Mouse (Mus musculus) limb, embryonic 10.5 days (tissue): ENCODE measurements around the gene Dnajc21. TPM values are rescaled to one million over a fixed set of nuclear protein-coding genes. Genes with fewer than 3 reads are reported as not detected.
A peak's percentile ranks its signal among the peaks of the same experiment; 100 is the strongest.
"Not testable (repeated sequence)": the region's sequence is repeated elsewhere in the genome, so short reads cannot be mapped to it uniquely, and the experiment has no call there.

Source experiments
- DNase-seq: peaks from one replicate; pipeline ENCODE4 v3.0.0-alpha.2; 2017; ENCODE audit warnings: low spot score
- H3K27ac ChIP-seq: fragments of 300-500 bp; sonication (generic); 2 replicates; pipeline ENCODE4 v1.5.1; 2016; ENCODE audit warnings: mild to moderate bottlenecking
- H3K27me3 ChIP-seq: fragments of 300-500 bp; sonication (generic); 2 replicates; pipeline ENCODE4 v1.6.1; 2016; ENCODE audit warnings: low read depth, mild to moderate bottlenecking; ENCODE audit not compliant: poor library complexity, severe bottlenecking
- H3K36me3 ChIP-seq: fragments of 300-500 bp; sonication (generic); 2 replicates; pipeline ENCODE4 v1.6.1; 2016; ENCODE audit warnings: mild to moderate bottlenecking, moderate library complexity
- H3K4me1 ChIP-seq: fragments of 300-500 bp; sonication (generic); 2 replicates; pipeline ENCODE4 v1.6.1; 2016
- H3K4me3 ChIP-seq: fragments of 300-500 bp; sonication (generic); 2 replicates; pipeline ENCODE4 v1.5.1; 2016; ENCODE audit warnings: mild to moderate bottlenecking, moderate library complexity
- H3K9me3 ChIP-seq: fragments of 300-500 bp; sonication (generic); replicated peaks from 2 replicates; pipeline ENCODE4 v1.6.1; 2016; ENCODE audit warnings: mild to moderate bottlenecking
- WGBS: fragments of 180-500 bp; shearing (Covaris S2); methylation state at CpG from one replicate; pipeline ENCODE4 v1.1.7; 2016; 5-methylcytosine and 5-hydroxymethylcytosine counted together
- polyA plus RNA-seq: library from polyadenylated mRNA; unstranded; fragments of >200 nt; fragmentation: Nextera tagmentation; extraction: Ambion mirVana; gene quantifications from 2 replicates; pipeline ENCODE4 v1.2.1, GENCODE M21; 2016

Dnajc21 gene
- 13.0 and 13.2 TPM in 2 replicates for polyA plus RNA-seq

DNA sequence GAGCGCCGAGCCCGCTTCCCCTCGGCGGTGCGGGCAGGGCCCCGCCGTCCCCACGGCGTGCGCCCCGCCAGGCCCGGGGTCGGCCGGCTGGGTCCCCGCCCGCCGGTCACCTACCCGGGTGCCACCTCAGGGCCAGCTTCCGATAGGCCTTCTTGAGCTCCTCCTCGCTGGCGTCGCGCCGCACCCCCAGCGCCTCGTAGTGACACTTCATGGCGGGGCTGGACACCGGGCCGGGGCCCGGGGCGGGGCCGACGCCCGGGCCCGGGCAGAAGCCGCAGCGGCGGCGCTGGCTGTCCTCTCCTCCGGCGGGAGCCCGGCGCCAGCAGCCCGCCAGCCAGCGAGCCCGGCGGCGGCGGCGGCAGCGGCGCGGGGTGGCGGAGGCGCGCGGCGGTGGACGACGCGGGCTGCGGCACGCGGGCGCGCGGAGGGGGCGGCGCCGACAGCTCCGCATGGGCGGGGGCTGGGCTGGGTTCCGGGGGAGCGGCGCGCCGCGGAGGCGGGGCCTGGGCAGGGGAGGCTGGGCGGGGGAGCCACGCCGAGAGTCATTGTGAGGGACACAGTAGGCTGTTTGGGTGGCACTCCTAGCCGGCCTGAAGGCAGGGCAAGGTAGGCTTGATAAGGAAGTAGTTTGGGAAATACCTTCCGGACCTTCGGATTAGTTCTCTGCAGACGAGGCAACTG, at the start of gene Dnajc21:
TSS of gene Dnajc21 (minus strand) at position 366 of the 681 bp plus-strand sequence.
- peak; percentile 89 for DNase-seq
- peaks cover 4% of the 10 kb centered on the region; the same call in 1 of the 2 replicates for H3K4me1 ChIP-seq
- peaks cover 11% of the 10 kb centered on the region for H3K36me3 ChIP-seq
- no peaks in the 10 kb centered on the region for H3K9me3 ChIP-seq
- peak within 1 kb of the TSS; percentile 81 for H3K4me3 ChIP-seq
- 3% methylated on average over 87 of the region's 87 CpGs for WGBS
- peak within 1 kb of the TSS; percentile 92 for H3K27ac ChIP-seq
- no peaks in the 10 kb centered on the region for H3K27me3 ChIP-seq

DNA sequence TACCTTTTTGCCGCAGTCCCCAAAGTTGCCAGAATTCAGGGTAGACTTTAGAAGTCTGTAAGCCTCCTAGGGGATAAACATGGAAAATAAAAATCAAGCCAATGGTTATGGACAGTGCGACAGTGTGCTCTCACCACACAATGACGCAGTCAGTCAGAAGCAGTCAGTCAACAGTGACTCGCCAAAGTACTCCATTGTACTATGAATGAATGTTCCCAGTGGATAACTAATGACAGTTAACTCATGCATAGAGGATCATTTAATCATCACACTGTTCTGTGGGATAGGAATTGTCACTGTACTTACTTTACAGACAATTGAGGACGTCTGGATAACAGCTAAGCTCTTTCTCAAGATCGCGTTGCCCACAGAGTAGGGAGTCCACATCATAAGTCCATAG, 44.9 kb upstream of the Dnajc21 start:
- H3K4me3 ChIP-seq: no peak overlapping the region
- WGBS: 92% methylated on average over 7 of the region's 7 CpGs
- no peaks in the 10 kb centered on the region for H3K9me3 ChIP-seq
- no peak overlapping the region for H3K27ac ChIP-seq
- H3K4me1 ChIP-seq: no peaks in the 10 kb centered on the region
- no peaks in the 10 kb centered on the region for H3K27me3 ChIP-seq
- no peak for DNase-seq
- no peaks in the 10 kb centered on the region for H3K36me3 ChIP-seq

DNA sequence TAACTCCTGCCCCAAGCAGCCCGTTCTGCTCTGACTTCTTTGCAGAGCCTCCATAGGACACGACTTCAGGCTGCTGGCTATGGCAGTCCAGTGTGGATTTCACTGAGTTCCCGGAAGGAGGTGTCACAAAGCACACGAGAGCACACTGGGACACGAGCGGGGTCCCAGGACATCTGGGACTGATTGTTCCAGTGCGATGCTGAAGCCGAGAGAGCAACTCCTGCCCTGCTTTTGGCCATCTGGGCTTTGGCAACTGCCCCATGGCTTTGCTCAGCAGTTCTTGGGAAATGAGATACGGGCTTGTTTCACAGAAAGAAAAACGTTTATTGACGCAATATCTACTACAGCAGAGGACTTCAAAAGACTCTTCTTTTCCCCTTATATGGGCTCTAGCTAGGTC, 35.8 kb upstream of the Dnajc21 start:
- 39% methylated on average over 11 of the region's 11 CpGs for WGBS
- H3K27ac ChIP-seq: peak overlapping the region; percentile 71
- peaks cover 9% of the 10 kb centered on the region for H3K4me1 ChIP-seq
- H3K9me3 ChIP-seq: no peaks in the 10 kb centered on the region
- no peak overlapping the region for H3K4me3 ChIP-seq
- no peaks in the 10 kb centered on the region for H3K36me3 ChIP-seq
- peak; percentile 52 for DNase-seq
- H3K27me3 ChIP-seq: no peaks in the 10 kb centered on the region

DNA sequence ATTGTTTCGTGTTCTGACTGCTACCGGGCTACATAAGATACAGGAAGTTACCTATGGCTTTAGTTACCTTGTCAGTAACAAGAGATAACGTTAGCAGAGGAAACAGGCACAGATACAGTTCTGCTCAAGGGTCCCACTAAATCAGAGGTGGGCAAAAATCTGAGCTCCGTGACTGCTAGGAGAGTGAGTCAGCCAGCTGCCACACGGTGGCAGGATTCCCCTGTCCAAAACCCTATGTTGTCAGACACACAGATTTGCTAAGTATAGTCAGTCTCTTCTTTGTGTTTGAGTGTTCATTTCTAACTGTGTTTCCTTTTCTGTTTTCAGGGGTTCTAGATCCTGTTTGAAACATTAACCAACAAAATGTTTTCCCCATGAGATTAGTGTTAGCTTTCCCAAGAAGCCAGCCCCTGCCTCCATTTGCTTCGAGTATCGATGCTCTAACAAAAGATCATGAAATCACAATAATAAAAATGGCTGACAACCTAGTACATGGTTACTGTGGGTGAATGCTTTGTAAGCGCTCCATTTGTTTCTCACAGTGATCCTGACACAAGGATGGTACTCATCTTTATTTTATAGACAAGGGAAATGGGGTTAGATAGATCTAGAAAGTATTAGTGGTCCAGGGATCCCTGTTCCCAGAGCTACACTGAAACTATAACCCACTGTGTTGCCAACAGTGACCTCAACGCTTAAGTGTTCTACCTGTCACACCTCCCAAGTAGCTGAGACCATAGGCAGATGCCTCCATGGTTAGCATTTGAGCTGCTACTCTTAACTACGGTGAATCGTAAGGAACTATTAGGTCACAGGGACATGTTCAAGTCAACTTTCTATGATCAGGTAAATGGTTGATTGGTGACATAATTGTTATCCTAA, 30.8 kb upstream of the Dnajc21 start:
- Histone ChIP-seq H3K4me3 (no peak overlapping the region), H3K36me3 (peaks cover 4% of the 10 kb centered on the region), H3K9me3 (no peaks in the 10 kb centered on the region), H3K27me3 (no peaks in the 10 kb centered on the region), H3K27ac (peak overlapping the region; percentile 47; the same call in 1 of the 2 replicates), H3K4me1 (peaks cover 3% of the 10 kb centered on the region)
- 63% methylated on average over 11 of the region's 11 CpGs for WGBS
- peak; percentile 83 for DNase-seq

DNA sequence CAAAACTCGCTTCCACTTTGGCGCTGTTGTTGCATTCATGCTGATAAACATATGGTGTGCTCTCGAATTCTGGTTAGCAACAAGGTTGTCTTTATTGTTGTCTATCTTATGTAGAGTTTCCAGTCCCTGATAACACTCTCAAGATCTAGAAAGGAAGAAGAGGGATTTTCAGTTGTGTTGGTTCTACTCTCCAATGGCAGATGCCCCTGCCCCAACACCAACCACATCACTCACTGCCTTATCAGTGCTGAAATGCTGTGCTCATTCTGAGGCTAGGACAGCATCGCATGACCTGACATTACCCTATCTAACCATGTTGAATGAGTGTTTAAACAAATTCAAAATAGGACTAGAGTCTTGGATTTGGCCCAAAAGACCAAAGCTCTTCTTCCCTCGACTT, 29.7 kb upstream of the Dnajc21 start:
- no peaks in the 10 kb centered on the region for H3K9me3 ChIP-seq
- peaks cover 10% of the 10 kb centered on the region for H3K36me3 ChIP-seq
- no peak for DNase-seq
- WGBS: 88% methylated on average over 5 of the region's 5 CpGs
- H3K4me3 ChIP-seq: no peak overlapping the region
- H3K4me1 ChIP-seq: no peaks in the 10 kb centered on the region
- no peak overlapping the region for H3K27ac ChIP-seq
- no peaks in the 10 kb centered on the region for H3K27me3 ChIP-seq

DNA sequence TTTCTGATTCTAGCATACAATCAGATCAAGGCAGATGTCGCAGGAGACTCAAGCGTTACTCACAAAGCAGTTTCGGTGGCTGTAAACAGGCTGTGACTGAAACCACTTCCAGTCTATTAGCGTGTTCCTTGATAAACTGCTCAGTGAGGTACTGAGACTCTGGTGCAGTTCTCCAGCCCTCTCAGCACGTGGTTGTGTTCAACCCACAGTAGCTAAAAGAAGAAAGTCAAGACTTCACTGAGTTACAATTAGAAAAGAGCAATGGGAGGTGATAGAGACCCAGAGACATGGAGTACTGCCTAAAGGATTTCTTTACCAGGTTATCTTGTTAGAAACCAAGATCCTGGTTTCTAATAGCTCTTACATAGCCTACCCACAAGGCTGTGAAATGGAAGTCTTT, 29.3 kb upstream of the Dnajc21 start:
- no peaks in the 10 kb centered on the region for H3K27me3 ChIP-seq
- WGBS: 82% methylated on average over 5 of the region's 5 CpGs
- H3K9me3 ChIP-seq: no peaks in the 10 kb centered on the region
- no peak overlapping the region for H3K27ac ChIP-seq
- no peak for DNase-seq
- no peak overlapping the region for H3K4me3 ChIP-seq
- H3K4me1 ChIP-seq: no peaks in the 10 kb centered on the region
- peaks cover 14% of the 10 kb centered on the region for H3K36me3 ChIP-seq

DNA sequence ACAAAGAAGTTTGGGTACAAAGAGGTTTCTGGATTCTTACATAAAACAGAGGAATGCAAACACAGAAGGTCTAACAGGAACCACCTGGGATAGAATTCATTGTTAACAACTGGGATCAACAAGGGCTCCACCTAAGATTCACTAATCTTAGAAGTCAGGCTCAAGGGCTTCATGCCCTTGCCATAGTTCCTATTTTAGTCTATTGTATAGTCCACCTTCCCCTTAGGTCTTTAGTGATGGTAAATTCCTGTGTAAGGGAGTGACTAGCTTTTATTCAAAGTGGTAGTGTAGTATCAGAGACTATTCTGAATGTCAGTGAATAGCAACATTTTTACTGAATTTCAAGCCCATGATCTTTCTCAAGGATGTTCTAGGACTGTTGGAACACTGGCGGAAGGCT, 26.4 kb upstream of the Dnajc21 start:
- DNase-seq: not testable (repeated sequence)
- 95% methylated on average over 1 of the region's 1 CpGs for WGBS

DNA sequence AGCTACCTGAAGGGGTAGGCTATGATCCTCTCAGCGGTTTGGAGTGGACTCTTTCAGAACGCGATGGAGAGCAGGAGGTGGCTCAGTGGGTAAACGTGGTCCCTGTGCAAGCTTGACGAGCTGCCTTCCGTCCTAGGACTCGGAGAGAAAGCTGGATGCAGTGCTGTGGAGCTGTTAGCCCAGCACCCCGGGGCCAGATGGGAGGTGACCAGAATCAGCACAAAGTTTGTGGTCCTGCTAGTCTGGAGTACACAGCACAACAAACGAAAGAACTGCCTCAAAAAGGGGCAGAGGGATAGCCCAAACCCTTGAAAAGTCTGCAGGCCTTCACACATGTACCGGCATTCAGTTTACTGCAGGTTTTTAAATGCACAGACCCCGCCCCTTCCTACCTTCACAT, 25.6 kb upstream of the Dnajc21 start:
- Histone ChIP-seq H3K27ac (no peak overlapping the region), H3K4me1 (no peaks in the 10 kb centered on the region), H3K27me3 (no peaks in the 10 kb centered on the region), H3K9me3 (no peaks in the 10 kb centered on the region), H3K36me3 (peaks cover 49% of the 10 kb centered on the region), H3K4me3 (no peak overlapping the region)
- no peak for DNase-seq
- 94% methylated on average over 11 of the region's 11 CpGs for WGBS

More for the DNA sequence above, 26.4 kb upstream of the Dnajc21 start:
- H3K27ac ChIP-seq, H3K4me3 ChIP-seq, H3K4me1 ChIP-seq, H3K27me3 ChIP-seq, H3K9me3 ChIP-seq: not testable (repeated sequence)
- H3K36me3 ChIP-seq: peaks cover 43% of the 10 kb centered on the region

DNA sequence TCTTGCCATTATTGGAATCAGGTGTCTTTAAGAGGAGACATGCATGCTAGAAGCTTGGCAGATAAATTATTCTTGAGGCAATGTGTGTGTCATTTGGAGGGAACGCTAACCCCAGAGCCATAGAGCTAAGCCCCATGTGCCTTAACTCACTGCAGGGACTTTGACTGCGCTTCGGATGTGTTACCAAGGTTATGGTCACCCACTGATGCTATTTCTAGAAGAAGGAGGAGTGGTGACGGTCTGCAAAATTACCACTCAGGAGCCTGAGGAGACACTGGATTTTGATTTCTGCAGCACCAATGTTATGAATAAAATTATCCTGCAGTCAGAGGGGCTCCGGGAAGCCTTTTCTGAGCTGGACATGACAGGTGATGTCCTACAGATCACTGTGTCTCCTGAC, 19.8 kb upstream of the Dnajc21 start:
- Histone ChIP-seq H3K27ac (no peak overlapping the region), H3K36me3 (peaks cover 59% of the 10 kb centered on the region), H3K27me3 (no peaks in the 10 kb centered on the region), H3K9me3 (no peaks in the 10 kb centered on the region), H3K4me3 (no peak overlapping the region), H3K4me1 (peaks cover 8% of the 10 kb centered on the region)
- DNase-seq: no peak
- 98% methylated on average over 5 of the region's 5 CpGs for WGBS

DNA sequence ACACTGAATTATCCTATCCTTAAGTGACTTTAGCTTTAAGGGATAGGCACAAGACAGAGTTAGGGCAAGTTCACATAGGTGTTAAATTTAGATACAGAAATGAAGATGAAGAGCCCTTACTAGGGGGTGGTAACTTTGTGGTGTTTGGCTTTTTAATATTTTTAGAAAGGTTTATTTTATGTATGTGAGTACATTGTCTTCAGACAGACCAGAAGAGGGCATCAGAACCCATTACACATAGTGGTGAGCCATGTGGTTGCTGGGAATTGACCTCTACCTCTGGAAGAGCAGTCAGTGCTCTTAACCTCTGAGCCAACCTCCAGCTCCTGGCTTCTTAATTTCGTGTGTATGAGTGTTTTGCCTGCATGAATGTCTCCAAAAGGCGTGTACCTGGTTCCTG, 16.9 kb upstream of the Dnajc21 start:
- H3K9me3 ChIP-seq: no peaks in the 10 kb centered on the region
- peaks cover 50% of the 10 kb centered on the region for H3K36me3 ChIP-seq
- H3K4me3 ChIP-seq: peak overlapping the region; percentile 85
- H3K27me3 ChIP-seq: no peaks in the 10 kb centered on the region
- no peak for DNase-seq
- no peak overlapping the region for H3K27ac ChIP-seq
- H3K4me1 ChIP-seq: peaks cover 17% of the 10 kb centered on the region
- WGBS: 69% methylated on average over 2 of the region's 2 CpGs

DNA sequence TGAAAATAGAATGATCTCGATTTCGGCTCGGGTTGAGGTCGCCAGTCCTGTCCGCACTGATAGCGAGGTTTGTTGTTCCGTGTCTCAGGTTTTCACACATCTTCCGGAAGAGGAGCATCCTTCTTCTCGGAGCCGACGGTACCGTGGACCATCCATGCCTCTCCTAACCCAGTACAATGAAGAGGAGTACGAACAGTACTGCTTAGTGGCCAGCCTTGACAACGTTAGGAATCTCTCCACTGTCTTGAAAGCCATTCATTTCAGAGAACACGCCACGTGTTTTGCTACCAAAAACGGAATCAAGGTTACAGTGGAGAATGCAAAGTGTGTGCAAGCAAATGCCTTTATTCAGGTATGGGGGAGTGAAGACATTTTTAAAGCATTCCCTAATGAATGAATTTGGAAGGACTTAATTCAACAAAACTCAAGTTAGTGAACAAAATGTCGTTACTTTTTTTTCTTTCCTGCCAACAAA, 16.1 kb upstream of the Dnajc21 start:
- peak overlapping the region; percentile 95 for H3K27ac ChIP-seq

DNA sequence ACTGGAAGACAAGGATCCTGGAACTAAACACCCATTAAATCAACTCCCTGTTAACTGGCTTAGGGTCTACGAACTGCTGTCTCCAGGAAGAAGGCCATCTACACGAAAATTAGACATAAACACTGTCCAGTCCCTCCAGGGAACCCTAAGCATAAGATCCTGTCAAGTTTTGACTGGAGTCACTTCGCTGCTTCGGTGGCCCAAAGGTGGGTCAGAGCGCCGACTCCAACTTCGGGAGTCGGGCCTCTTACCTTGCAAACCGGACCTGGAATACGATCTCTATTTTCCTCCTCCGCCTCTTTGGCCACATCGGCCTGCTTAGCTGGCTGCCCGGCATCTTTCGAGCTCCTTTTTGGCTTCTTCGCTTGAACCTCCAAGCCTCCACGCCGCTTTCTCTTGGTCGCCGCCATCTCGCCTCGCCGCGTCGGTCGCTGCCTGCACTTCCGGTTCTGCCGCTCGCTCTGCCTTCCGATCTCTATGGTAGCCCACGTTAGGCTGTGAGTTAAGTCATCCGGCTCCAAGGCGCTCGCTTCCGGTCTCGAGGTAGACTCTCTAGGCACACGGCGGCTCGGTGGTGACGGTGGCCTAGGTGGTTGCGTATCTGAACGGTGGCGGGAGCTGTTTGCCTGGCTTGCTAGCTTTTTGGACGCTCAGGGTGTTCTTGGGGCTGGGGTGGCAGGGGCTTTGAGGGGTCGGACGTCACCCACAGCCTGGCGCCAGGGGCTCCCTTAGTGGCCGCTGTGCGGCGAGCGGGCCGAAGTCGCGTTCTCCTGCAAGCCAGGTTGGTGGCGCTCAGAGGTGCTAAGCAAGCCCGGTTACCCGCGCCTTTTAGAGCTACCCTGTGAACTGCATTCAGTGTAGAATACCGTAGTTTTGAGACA, 15.4 kb upstream of the Dnajc21 start, which contains the start of the genes Brix1 and Rad1:
TSS of gene Brix1 (minus strand) at position 464 of the 881 bp plus-strand sequence.
TSS of gene Rad1 (plus strand) at position 535 of the 881 bp plus-strand sequence.
- WGBS: under 1% methylated on average over 58 of the region's 58 CpGs
- no peaks in the 10 kb centered on the region for H3K27me3 ChIP-seq
- DNase-seq: peak; percentile 96
- H3K4me3 ChIP-seq: peak within 1 kb of the TSS; percentile 85
- peaks cover 17% of the 10 kb centered on the region for H3K4me1 ChIP-seq
- H3K9me3 ChIP-seq: no peaks in the 10 kb centered on the region
- peak within 1 kb of the TSS; percentile 95 for H3K27ac ChIP-seq
- H3K36me3 ChIP-seq: peaks cover 54% of the 10 kb centered on the region

More for the DNA sequence above, 16.1 kb upstream of the Dnajc21 start:
- no peaks in the 10 kb centered on the region for H3K27me3 ChIP-seq
- DNase-seq: no peak
- H3K4me3 ChIP-seq: peak overlapping the region; percentile 85
- H3K4me1 ChIP-seq: peaks cover 17% of the 10 kb centered on the region
- H3K36me3 ChIP-seq: peaks cover 50% of the 10 kb centered on the region
- 1% methylated on average over 18 of the region's 18 CpGs for WGBS
- H3K9me3 ChIP-seq: no peaks in the 10 kb centered on the region
